Mouse (Mus musculus) heart, adult 18-20 months (tissue): ENCODE results near the gene Zfp1. TPM values are rescaled to one million over a fixed set of nuclear protein-coding genes. Genes with fewer than 3 reads are reported as not detected.

Source experiments
- DNase-seq, 2 experiments: peaks; one replicate each; pipeline ENCODE4 v3.0.0; 2021 to 2022; ENCODE audit warnings: mixed read lengths in 1 of 2
- total RNA-seq, 2 experiments: library from RNA; stranded (reverse); gene quantifications; 2 replicates each; pipeline ENCODE4 v1.2.3; 2021

The Zfp1 gene
- total RNA-seq, 2 experiments from 2014 or later, result 6.5 to 7.4 TPM

DNA sequence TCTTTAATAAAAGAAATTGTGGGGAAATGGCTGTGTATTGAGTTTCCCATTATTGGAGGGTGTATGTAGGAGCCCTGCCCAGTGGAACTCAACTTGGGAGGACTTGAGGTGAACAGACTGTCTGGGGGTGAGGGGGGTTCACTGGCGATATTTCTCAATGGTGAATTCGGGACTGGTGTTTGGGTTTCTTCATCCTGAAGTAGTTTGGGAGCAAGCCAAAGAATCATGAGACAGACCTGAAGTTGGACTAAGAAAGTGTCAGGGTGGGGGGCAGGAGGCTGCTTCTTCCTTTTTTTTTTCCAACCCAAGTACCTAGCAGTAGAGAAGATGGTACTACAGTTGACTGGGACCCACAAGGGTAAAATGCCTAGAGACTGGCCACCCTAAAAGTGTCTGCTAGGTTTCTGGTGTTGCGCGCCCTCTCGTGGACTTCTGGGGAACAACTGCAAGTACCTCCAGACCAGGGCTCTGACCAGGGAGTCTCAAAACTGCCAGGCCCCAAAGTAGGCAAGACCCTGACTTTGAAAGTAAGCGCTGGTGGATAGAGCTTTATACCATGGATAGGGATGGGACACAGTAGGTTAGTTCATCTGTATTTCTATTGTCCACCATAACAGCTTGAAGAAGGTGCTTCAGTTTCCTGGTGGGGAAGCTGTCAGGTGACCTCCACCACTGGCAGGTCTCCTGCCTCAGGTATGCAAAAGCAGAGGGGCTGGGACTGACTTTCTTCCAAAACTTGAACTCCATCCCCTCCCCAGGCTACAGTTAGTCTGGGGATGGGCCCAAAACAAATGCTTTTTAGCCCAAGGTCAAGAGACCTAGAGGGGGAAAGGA, 17.3 kb upstream of the Zfp1 start:
- peak; percentile 76 to 90 for DNase-seq

DNA sequence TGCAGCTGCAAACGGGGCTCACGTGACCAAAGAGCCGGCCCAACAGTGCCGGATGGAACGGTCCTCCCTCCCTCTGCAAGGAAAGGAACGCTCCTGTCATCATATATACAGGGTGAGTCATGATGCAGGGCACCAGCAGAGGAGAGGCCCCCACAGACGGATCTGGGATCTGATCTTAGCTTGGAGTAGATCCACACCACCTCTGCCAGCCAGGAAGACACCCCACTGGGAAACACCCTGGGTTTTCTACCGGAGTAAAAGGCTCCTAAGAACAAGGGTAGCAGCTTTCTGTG, 16.7 kb upstream of the Zfp1 start:
- DNase-seq, result no peak

DNA sequence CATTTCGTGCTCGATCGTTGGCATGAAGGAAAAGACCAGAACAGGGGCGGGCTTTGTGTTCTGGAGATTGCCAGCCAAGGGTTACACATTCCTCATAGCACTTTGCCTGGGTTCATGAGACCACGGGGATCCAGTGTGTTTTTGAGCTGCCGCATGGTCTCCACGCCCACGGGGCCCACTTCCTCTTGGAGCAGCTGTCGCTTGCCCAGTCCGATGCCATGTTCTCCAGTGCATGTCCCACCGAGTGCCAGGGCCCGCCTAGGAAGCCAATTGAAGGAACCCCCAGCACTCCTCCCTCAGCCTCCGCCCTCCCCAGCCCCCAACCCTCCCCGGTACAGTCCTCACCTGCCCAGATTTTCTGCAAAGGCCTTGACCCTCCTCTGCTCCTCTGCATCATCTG, 16.3 kb upstream of the Zfp1 start:
- no peak for DNase-seq

DNA sequence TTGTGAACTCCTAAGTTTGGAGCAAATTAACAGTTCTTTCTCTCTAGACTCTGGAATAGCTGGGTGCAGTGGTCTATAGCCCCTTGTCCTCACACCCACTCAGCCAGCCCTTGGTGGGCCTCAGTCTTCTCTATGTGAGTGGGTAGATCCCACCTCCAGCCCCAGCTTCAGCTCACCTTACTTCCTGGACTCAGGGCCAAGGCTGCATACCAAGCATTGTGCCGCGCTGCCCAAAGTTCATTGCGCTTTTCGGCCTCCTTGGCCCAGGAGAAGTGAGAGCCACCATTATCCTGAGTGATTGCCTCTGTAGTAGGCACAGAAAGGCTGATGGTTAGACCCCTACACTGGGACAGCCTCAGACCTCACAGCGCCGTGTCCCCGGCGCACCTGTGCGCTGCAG, 15.3 kb upstream of the Zfp1 start:
- no peak for DNase-seq

DNA sequence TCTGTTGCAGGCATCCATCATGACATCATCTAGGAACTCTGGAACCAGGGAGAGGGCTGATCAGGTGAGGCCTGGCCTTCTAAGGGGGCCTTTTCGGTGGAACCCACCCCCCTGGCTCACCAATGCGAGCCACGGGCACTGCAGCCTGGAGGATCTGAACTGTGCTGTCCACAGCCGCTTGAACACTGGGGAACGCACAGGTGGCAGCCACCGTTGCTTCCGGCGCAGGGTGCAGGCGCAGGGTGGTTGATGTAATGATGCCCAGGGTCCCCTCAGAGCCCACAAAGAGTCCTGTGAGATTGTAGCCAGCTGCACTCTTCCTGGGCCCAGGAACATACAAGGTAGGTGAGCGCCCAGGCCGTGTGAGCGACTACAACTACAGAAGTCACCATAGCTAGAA, 14.8 kb upstream of the Zfp1 start:
- no peak for DNase-seq

DNA sequence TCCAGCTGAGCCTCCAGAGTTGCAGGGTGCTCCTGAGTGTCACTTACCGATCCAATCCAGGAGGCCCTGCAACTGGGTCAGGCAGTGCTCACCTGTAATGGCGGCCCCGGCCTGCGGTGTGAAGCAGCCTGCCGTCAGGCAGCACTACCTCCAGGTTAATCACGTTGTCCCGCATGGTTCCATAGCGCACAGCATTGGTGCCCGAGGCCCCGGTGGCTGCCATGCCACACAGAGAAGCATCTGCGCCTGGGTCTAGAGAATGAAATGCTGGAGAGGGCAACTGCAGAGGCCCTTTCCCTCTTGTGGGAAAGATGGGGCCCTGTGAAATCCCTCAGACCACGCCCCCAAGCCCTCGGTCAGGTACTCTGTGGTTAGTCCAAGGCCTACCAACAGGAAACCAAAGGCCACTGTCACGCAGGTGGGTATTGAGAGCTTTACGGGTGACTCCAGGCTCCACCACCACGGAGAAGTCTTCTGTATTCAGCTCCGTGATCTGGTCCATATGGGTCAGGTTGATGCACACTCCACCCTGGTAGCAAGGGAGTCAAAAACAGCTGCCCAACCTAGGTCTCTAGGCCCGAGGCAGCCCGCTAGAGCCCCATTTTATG, 14.2 kb upstream of the Zfp1 start:
- DNase-seq, result no peak

DNA sequence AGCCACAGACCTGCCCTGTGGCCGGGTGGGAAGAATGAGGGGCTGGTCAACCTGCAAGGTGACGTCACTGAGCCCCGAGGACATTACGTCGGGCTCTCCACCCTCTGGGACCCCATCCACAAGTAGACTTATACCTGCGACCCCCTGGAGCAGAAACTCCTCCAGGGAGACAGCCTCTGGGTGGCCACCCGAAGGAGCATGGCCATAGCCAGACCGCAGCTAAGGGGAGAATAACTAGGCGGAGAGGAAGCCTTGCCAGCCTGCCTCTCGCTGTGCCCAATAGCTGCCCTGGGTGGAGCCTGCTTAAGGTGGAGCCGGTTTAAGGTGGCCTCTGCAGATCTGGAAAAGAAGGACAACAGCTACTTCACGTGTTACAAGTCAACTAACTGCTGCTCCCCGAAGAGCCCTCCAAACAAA, 13.1 kb upstream of the Zfp1 start, which contains the start of gene Ldhd:
Gene Ldhd, minus strand, starts transcription at position 270 of the 417 bp plus-strand sequence.
- DNase-seq, result peak; percentile 72 to 74

DNA sequence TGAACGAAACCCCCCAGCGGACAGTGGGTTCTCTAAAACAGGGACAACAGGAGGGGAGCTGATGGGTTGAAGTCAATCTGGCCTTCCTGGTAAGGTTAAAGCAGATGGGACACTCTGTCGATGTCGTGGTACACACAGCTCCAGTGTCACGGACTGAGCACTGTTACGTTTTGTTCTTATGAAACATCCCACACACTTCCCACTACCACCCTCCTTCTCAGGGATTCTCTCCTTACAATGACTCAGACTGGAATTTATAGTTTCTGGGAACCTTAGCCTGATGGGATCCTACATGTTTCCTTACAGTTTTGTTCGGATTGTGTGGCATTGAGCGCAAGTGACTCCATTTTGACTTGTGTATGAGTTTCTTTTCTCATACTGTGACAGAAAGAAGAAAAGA, 11.6 kb upstream of the Zfp1 start:
- no peak for DNase-seq

DNA sequence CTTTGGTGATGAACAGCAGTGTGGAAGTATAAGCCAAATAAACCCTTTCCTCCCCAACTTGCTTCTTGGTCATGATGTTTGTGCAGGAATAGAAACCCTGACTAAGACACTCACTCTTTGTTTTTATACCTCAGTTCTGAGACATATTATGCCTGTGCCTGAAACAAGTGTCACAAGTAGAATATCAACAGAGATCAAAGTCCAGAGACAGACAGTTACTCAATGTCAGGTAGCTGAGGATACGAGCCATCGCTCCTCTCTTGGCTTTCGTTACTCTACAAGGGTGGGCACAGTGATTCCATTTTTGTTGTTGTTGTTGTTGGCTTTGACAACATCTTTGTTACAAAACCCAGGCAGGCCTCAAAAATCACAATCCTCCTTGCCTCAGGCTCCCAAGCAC, 10.2 kb upstream of the Zfp1 start:
- DNase-seq, result no peak

DNA sequence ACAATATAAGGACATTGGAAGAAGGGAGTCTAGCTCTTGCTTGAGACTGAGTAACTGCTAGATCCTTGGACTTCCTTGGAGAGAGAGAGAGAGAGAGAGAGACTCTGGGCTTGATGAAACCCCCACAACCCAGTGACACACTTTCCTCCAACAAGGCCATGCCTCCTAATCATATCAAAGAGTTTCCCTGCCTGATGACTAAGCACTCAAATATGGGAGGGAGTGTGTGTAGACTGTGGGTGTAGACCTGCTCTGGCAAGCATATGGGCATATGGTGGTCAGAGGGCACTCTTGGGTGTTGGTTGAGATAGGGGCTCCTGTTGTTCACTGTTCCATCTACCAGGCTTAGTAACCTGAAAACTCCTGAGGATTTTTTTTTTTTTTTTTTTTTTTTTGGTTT, 5.1 kb upstream of the Zfp1 start:
- no peak for DNase-seq

DNA sequence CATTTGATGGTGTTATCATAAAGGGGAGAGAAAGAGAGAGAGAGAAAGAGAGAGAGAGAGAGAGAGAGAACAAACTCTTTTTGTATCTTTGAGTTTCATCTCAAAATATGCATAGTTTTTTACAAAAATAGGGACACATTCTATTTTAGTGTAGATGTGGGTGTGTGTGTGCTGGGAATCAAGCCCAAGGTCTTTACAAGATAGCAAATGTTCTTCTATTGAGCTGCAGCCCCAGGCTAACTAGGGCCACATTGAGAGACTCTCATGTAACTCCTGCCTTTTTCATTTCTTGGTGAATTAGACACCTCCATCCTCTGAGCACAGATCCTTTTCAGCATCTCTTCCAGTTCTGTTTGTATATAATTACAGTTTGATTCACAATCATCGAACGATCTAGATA, 2.1 kb upstream of the Zfp1 start:
- no peak for DNase-seq

DNA sequence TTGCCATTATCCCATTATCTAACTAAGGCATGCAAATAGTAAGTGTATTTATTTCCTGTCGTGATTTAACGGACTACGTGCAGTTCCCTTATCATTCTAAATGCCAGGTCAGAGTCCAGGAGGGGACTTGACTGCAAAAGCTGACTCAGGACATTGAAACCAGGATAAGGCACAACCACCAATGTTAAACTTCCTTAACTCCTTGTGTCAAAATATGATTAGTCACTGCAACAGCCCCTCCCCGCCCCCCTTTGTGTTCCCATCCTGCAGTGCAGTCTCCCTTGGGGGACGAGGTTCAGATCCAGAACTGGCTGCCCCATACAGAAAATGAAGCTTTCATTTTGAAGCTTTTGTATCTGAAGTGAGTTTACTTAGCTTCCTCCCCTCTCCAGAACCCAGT, 705 bp upstream of the Zfp1 start:
- DNase-seq, result peak; percentile 49 to 56

DNA sequence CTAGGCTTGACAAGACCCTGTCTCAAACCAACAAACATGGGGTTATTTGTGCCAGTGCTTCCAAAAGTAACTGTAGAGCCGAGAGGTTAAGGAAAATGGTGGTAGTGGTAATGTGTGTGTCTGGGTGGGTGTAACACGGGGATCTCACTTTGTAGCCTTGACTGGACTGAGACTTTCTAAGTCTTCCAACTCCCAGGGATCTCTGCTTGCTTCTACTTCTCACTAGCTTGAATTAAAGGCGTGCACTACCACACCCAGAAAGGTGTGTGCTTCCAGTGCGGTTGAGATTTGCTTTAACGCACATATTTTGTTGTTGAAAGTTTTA, 300 bp upstream of the Zfp1 start:
- DNase-seq, result no peak

DNA sequence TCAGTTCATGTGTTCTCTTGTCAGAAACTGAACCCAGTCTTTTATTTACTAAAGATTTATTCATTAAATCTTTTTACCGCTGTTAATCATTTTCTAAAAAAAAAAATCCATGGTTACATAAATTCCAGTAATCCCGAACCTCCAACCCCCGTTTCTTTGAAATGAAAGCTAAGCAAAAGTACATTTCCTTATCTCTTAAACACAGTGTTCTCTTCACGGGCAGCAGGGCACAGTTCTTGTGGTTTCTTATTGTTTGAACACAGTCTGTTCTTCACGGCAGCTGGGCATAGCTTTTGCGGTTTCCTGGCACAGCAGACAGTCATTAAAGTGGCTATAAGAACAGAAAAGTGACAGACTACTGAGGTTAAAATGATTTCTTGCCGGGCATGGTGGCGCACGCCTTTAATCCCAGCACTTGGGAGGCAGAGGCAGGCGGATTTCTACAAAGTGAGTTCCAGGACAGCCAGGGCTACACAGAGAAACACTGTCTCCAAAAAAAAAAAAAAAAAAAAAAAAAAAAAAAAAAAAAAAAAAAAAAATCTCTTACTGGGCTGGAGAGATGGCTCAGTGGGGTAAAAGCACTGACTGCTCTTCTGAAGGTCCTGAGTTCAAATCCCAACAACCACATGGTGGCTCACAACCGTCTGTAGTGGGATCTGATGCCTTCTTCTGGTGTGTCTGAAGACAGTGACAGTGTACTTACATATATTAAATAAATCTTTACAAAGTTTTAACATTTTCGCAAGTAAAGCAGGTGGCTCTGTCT, 1.3 kb downstream of the Zfp1 start:
- DNase-seq, result peak; percentile 26 to 47

DNA sequence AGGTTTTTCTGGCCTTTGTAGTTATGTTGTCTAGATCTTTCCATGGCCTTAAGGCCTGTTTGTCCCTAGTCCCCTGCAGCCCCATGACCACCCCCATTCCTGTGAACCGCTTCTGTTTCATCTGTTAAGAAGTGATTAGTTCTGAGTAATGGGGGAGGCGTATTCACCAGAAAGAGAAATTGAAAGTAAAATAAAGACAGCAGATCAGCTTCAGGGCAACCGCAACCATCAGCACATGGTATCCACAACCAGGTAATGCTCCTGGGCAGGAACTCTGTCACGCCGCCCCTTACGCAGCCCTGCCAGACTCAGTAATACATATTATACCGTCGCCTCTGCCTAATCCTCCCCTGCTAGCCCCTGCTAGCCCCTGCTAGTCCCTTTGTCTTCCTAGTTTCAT, 2.5 kb downstream of the Zfp1 start:
- DNase-seq, result no peak

DNA sequence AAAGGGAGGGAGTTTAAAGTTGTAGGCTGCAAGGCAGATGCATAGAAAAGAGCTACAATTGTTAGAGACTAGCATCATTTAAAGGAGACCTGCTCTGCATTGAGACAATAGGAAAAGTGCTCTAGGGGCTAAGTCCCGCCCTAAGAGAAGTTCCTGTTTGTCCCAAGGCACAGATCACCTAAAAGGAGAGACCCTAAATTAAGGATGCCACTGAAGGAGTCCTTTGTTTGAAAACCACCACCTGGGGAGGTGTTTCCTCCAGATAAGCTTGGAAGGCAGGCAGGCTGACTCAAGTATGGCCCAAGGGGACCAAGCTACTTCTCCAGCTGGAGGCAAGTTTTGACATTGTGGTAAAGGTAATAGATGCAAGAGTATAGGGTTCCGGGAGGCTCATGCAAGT, 5.6 kb downstream of the Zfp1 start:
- no peak for DNase-seq

DNA sequence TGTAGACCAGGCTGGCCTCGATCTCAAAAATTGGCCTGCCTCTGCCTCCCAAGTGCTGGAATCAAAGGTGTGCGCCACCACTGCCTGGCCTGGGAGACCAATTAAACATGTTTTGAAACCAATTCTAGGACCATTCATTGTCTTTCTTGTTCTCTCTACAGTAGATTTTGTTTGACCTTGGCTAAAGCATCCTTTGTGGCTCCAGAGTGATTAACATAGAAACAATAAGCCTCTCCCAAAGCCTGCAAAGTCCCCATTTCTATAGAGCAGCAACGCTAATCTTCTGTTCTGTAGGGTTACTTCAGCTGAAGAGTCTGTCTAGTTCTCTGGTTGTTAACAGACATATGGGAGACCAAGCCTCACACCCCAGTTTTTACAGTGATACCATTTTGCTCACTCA, 7.5 kb downstream of the Zfp1 start:
- no peak for DNase-seq

DNA sequence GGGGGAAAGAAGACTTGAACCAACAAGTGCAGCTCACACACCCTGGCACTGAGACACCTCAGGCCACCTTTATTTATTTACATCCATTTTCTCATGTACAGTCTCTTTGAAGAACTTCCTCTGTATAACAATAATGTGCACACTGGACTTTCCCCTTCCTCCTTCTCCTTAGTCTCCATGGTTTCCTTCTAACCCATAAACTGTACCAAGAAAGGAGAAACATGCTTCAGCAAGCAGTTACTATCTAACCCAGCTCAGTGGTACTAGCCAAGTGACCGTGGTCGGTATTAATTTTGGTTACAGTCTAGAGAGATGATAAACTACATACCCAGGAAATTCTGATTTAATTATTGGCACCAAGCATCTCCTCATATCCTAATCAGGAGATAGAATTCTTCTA, 10.3 kb downstream of the Zfp1 start:
- DNase-seq, result no peak

DNA sequence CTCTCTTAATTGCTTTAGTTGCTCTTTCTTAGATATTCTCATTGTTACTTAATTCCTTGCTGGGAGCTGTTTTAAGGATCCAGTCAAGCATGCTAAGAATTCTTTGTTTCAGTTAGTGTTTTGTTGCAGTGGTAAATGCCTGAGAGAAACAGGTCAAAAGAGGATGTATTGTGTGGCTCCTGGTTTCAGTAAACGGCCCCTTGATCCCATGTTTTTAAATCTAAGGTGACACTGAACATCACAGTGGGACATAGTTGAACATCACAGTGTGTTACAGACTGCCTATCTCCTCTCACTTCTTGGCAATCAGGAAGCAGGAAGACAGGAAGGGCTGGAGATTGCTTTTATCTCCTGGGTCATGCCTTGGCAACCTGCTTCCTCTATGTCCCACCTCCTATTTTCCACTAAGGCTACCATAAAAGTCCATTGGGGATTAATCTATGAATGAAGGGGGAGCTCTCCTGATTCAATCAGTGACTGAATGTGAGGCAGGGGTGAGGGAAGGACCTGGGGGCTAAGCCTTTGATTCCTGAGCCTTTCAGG, 14.2 kb downstream of the Zfp1 start:
- no peak for DNase-seq

DNA sequence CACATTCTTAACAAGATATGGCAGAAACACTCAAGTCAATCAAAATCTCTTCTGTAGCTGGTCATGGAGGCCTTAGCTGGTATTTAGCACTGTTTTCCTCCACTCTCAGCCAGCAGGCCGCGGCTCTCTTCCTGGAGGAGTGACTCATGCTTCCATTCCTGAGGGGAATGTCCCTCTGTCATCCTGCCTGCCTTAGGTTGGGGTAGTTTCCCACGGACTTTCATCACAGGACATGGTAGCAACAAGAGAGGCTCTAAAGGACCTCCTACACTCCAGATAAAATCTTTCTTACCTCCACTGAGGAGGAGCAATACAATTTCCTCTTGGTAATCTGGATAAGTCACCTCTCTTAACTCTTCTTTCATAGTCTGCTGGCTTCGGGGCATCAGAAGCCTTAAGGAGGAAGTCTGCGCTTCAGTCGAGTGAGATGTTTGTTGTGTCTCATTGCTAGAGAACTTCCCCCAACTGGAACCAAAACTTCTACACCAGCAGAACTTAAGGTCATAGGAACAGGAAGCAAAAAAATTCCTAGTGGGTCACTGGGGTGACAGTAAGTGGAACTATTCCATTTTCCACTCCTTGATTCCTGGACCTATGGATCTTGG, 15.7 kb downstream of the Zfp1 start:
- DNase-seq, result peak; percentile 38 to 51

DNA sequence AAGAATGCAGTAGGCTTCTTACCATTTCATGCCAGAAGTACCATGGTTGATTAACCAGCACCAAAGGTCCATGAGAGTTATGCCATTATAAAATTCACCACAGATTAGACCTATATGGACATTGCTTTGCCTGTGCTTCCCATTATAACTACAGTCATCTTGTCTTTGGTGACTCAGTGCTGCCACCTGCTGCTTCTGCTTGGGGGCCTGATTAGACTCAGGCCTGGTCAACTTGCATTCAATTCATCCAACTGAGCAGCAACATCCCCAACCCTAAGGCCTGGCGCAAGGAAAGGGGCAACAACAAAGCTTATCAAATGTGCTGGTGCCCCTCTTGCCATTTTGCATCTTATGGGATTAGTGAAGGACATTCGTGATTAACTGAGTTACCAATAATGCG, 19.3 kb downstream of the Zfp1 start:
- peak; percentile 77 to 93 for DNase-seq

DNA sequence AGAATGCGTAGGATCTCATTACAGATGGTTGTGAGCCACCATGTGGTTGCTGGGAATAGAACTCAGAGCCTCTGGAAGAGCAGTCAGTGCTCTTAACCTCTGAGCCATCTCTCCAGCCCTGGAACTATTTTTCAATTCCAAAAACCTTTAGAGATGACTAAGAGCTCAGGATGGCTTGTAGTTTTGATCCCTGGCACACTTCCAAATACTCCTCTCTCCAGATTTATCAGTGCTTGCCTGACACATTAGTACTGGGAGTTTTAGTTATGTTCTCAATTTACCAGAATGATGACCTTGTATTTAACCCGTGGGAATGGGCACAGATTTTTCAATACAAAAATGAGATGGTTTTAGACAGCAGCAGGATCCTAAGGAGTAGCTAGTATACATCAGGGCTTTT, 23.6 kb downstream of the Zfp1 start:
- DNase-seq, result no peak

DNA sequence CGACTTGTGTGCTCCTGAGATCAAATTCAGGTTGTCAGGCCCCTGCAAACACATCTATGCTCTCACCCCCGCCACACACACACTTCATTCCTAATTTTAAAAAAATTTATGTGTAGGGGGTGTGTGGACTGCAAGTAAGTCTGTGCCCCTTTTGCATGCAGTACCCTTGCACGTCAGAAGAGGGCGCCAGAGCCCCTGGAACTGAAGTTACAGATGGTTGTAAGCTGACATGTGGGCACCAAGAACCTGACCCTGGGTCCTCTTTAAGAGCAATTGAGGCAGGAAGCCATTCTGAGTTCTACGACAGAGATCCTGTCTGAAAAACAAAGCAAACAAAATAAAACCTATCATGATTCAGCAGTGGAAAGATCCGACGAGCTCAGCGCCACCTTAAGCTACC, 33.0 kb downstream of the Zfp1 start:
- DNase-seq, result no peak
